Mouse (Mus musculus): ENCODE measurements around the gene Wasf2. TPM values are rescaled to one million over a fixed set of nuclear protein-coding genes. Genes with fewer than 3 reads are reported as not detected.

Wasf2 gene
- total and polyA plus RNA-seq, 2 experiments from 2014 or later, result 18.3 to 26.0 TPM

GRCm38 (mm10) chr4:133085783-133086342, 44.4 kb upstream of the Wasf2 start:
- peak; percentile 24; the same call in 1 of the 2 replicates for ATAC-seq (ENCODE audit: low FRiP score)
- Histone ChIP-seq H3K9me3 (ENCODE audit: low read length) (no peaks in the 10 kb centered on the region), H3K4me3 (ENCODE audit: low read depth, low read length) (peak overlapping the region; percentile 33; the same call in 1 of the 2 replicates), H3K36me3 (ENCODE audit: insufficient read depth, low read length) (no peaks in the 10 kb centered on the region), H3K9ac (replicated peaks; ENCODE audit: low read length, poor library complexity, severe bottlenecking) (peak overlapping the region; percentile 54), H3K27ac (ENCODE audit: low read depth, low read length) (peak overlapping the region; percentile 80), H3K4me2 (ENCODE audit: low read depth, low read length, poor library complexity, severe bottlenecking) (peak overlapping the region; percentile 79), H3K4me1 (ENCODE audit: insufficient read depth, low read length) (peaks cover 32% of the 10 kb centered on the region), H3K27me3 (ENCODE audit: insufficient read depth, low read length) (no peaks in the 10 kb centered on the region)
- 8% methylated on average over 12 of the region's 12 CpGs for WGBS
- TF ChIP-seq CTCF (IDR thresholded peaks at IDR 0.05), result no peak
- DNase-seq (ENCODE audit: low spot score), result peak; percentile 68

DNA sequence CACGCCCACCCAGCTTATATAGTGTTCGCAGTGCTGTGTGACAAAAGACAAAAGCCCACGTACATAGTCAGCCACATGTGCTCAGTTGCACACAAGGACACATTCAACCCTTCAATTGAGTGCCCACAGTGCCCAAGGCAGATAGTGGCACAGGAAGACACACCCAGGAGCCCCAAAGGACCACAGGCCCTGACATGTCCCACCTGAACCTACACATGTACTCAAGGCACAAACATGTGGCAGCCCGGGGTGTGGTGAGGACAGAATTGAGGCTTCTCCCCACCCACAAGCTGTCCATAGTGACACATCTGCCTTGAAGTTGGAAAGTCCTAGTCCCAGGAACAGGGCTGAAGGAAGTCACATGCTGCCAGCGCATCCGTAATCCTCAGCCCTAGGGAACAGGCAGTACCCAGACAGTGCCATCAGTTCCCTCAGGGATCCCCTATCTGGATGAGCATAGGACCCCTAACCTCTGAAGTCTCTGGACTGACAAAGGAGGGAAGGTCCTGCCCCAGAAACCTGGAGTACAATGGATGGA, 43.1 kb upstream of the Wasf2 start:
- H3K36me3 ChIP-seq (ENCODE audit: insufficient read depth, low read length), result no peaks in the 10 kb centered on the region
- no peak overlapping the region for H3K27ac ChIP-seq (ENCODE audit: low read depth, low read length)
- WGBS, result 80% methylated on average over 6 of the region's 6 CpGs
- H3K4me1 ChIP-seq (ENCODE audit: insufficient read depth, low read length), result peaks cover 41% of the 10 kb centered on the region
- H3K4me3 ChIP-seq (ENCODE audit: low read depth, low read length), result no peak overlapping the region
- DNase-seq (ENCODE audit: low spot score) (no peak), ATAC-seq (ENCODE audit: low FRiP score) (no peak)
- no peak for TF ChIP-seq CTCF (IDR thresholded peaks at IDR 0.05)
- H3K9me3 ChIP-seq (ENCODE audit: low read length), result no peaks in the 10 kb centered on the region
- H3K27me3 ChIP-seq (ENCODE audit: insufficient read depth, low read length), result no peaks in the 10 kb centered on the region
- H3K4me2 ChIP-seq (ENCODE audit: low read depth, low read length, poor library complexity, severe bottlenecking), result no peak overlapping the region
- H3K9ac ChIP-seq (replicated peaks; ENCODE audit: low read length, poor library complexity, severe bottlenecking), result 0 out of 2 replicates have a peak overlapping the region, but pooled peaks have one; percentile 19

GRCm38 (mm10) chr4:133087835-133088234, 42.5 kb upstream of the Wasf2 start:
- Histone ChIP-seq H3K4me2 (ENCODE audit: low read depth, low read length, poor library complexity, severe bottlenecking) (no peak overlapping the region), H3K27me3 (ENCODE audit: insufficient read depth, low read length) (no peaks in the 10 kb centered on the region), H3K4me1 (ENCODE audit: insufficient read depth, low read length) (peaks cover 45% of the 10 kb centered on the region), H3K36me3 (ENCODE audit: insufficient read depth, low read length) (no peaks in the 10 kb centered on the region), H3K9ac (replicated peaks; ENCODE audit: low read length, poor library complexity, severe bottlenecking) (0 out of 2 replicates have a peak overlapping the region, but pooled peaks have one; percentile 19), H3K9me3 (ENCODE audit: low read length) (no peaks in the 10 kb centered on the region), H3K27ac (ENCODE audit: low read depth, low read length) (0 out of 2 replicates have a peak overlapping the region, but pooled peaks have one; percentile 38), H3K4me3 (ENCODE audit: low read depth, low read length) (no peak overlapping the region)
- 40% methylated on average over 8 of the region's 8 CpGs for WGBS
- no peak for TF ChIP-seq CTCF (IDR thresholded peaks at IDR 0.05)
- DNase-seq (ENCODE audit: low spot score), result no peak
- no peak for ATAC-seq (ENCODE audit: low FRiP score)

GRCm38 (mm10) chr4:133089319-133089718, 41.0 kb upstream of the Wasf2 start:
- H3K36me3 ChIP-seq (ENCODE audit: insufficient read depth, low read length), result no peaks in the 10 kb centered on the region
- WGBS, result 85% methylated on average over 9 of the region's 9 CpGs
- no peak overlapping the region for H3K27ac ChIP-seq (ENCODE audit: low read depth, low read length)
- no peak for TF ChIP-seq CTCF (IDR thresholded peaks at IDR 0.05)
- no peak overlapping the region for H3K9ac ChIP-seq (replicated peaks; ENCODE audit: low read length, poor library complexity, severe bottlenecking)
- H3K27me3 ChIP-seq (ENCODE audit: insufficient read depth, low read length), result no peaks in the 10 kb centered on the region
- DNase-seq (ENCODE audit: low spot score) (no peak), ATAC-seq (ENCODE audit: low FRiP score) (no peak)
- no peaks in the 10 kb centered on the region for H3K9me3 ChIP-seq (ENCODE audit: low read length)
- H3K4me1 ChIP-seq (ENCODE audit: insufficient read depth, low read length), result peaks cover 49% of the 10 kb centered on the region
- no peak overlapping the region for H3K4me3 ChIP-seq (ENCODE audit: low read depth, low read length)
- H3K4me2 ChIP-seq (ENCODE audit: low read depth, low read length, poor library complexity, severe bottlenecking), result no peak overlapping the region

GRCm38 (mm10) chr4:133089802-133090201, 40.5 kb upstream of the Wasf2 start:
- Histone ChIP-seq H3K4me2 (ENCODE audit: low read depth, low read length, poor library complexity, severe bottlenecking) (no peak overlapping the region), H3K9me3 (ENCODE audit: low read length) (no peaks in the 10 kb centered on the region), H3K4me3 (ENCODE audit: low read depth, low read length) (no peak overlapping the region), H3K36me3 (ENCODE audit: insufficient read depth, low read length) (no peaks in the 10 kb centered on the region), H3K27me3 (ENCODE audit: insufficient read depth, low read length) (no peaks in the 10 kb centered on the region), H3K9ac (replicated peaks; ENCODE audit: low read length, poor library complexity, severe bottlenecking) (0 out of 2 replicates have a peak overlapping the region, but pooled peaks have one; percentile 39), H3K27ac (ENCODE audit: low read depth, low read length) (0 out of 2 replicates have a peak overlapping the region, but pooled peaks have one; percentile 57), H3K4me1 (ENCODE audit: insufficient read depth, low read length) (peaks cover 44% of the 10 kb centered on the region)
- no peak for DNase-seq (ENCODE audit: low spot score)
- TF ChIP-seq CTCF (IDR thresholded peaks at IDR 0.05), result no peak
- ATAC-seq (ENCODE audit: low FRiP score), result no peak
- WGBS, result 77% methylated on average over 4 of the region's 4 CpGs

DNA sequence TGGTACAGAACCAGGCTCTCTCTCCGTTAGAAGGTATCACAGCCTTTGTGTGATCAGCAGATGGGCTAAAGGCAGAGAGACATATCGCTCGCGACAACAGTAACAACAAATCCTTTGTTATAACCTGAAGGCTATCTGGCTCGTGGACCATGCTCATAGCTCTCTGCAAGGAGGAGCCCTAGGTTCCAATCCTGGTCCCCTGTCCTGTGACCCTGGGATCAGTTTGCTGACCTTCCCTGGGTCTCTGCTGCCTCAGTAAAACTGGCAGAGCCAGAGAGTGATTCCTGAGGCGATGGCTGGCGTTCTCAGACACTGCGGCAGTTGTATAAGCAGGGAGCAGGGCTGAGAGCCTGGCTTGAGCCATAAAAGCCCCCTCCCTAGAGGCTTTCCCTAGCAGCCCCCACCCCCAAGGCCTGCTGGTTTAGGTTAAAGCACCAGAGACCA, 40.0 kb upstream of the Wasf2 start:
- Histone ChIP-seq H3K9ac (replicated peaks; ENCODE audit: low read length, poor library complexity, severe bottlenecking) (0 out of 2 replicates have a peak overlapping the region, but pooled peaks have one; percentile 39), H3K36me3 (ENCODE audit: insufficient read depth, low read length) (no peaks in the 10 kb centered on the region), H3K27ac (ENCODE audit: low read depth, low read length) (peak overlapping the region; percentile 57), H3K4me3 (ENCODE audit: low read depth, low read length) (no peak overlapping the region), H3K27me3 (ENCODE audit: insufficient read depth, low read length) (no peaks in the 10 kb centered on the region), H3K9me3 (ENCODE audit: low read length) (no peaks in the 10 kb centered on the region), H3K4me2 (ENCODE audit: low read depth, low read length, poor library complexity, severe bottlenecking) (no peak overlapping the region), H3K4me1 (ENCODE audit: insufficient read depth, low read length) (peaks cover 45% of the 10 kb centered on the region)
- 29% methylated on average over 8 of the region's 8 CpGs for WGBS
- TF ChIP-seq CTCF (IDR thresholded peaks at IDR 0.05), result no peak
- no peak for DNase-seq (ENCODE audit: low spot score)
- ATAC-seq (ENCODE audit: low FRiP score), result 0 out of 2 replicates have a peak, but pooled peaks have one; percentile 2
